Mouse (Mus musculus) spleen, postnatal 36 days (tissue): ENCODE data around the gene Gm7849.
"Not testable (repeated sequence)": the region's sequence is repeated elsewhere in the genome, so short reads cannot be mapped to it uniquely, and the experiment has no call there.

Source experiments
- DNase-seq, 2 experiments: peaks; one replicate each; pipeline ENCODE4 v3.0.0; 2022; ENCODE audit warnings: low spot score in 2 of 2, mixed read lengths in 1 of 2

The Gm7849 gene

DNA sequence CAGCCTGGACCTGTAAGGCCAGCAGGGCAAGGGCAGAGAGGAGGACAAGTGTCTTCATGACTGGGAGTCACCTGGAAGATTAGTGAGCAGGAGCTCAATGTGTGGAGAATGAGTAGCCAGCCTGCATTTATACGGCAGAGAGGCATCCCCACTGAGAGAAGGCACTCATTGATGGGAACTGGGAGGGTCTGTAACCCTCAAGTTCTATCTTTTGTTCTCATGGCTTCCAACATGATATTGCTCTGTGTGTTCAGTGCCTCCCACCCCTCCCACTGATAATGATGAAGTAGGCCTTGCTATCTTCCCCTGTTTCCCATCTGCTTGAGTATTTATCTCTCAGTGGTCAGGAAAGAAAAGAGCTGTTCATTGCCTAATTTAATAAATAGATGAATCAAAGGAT is at the start of gene Gm7849:
Gm7849 (minus strand) TSS at position 101 of the 400 bp plus-strand sequence.
- DNase-seq = not testable (repeated sequence)

DNA sequence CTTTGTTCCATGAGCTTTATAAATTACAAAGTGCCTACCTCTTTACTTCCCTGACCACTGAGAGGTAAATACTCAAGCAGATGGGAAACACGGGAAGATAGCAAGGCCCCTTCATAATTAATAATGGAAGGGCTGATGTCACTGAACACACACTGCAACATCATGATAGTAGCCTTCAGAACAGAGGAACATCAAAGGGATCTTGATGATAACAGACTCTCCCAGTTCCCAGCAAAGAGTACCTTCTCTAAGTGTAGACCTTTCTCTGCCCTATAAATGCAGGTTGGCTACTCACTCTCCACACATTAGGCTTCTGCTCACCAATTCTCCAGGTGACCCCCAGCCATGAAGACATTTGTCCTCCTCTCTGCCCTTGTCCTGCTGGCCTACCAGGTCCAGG is 29.2 kb downstream of the Gm7849 start, which contains the start of gene Defa36:
Defa36 (plus strand) TSS at position 301 of the 400 bp plus-strand sequence.
- not testable (repeated sequence) for DNase-seq
